Mouse (Mus musculus) megakaryocyte, embryonic 14.5 days (primary cell): Measurements from ENCODE around the gene Itih3. TPM values are rescaled to one million over a fixed set of nuclear protein-coding genes. Genes with fewer than 3 reads are reported as not detected.

Source experiments
- H3K27me3 ChIP-seq: replicated peaks from 2 replicates; pipeline ENCODE3; 2012; ENCODE audit warnings: inconsistent platforms
- H3K36me3 ChIP-seq: replicated peaks from 2 replicates; pipeline ENCODE3; 2012; ENCODE audit warnings: low read length, inconsistent platforms, mixed read lengths
- H3K4me1 ChIP-seq: 2 replicates; pipeline ENCODE4 v1.6.1; 2012; ENCODE audit warnings: inconsistent platforms
- H3K4me3 ChIP-seq: replicated peaks from 2 replicates; pipeline ENCODE3; 2012; ENCODE audit warnings: moderate library complexity, mild to moderate bottlenecking, inconsistent platforms
- H3K9me3 ChIP-seq: 2 replicates; pipeline ENCODE4 v1.6.1; 2012; ENCODE audit warnings: inconsistent platforms
- FLI1 ChIP-seq: IDR thresholded peaks from 2 replicates; pipeline ENCODE4 v1.6.1; 2012; ENCODE audit warnings: low read length, inconsistent platforms, mixed read lengths
- GATA1 ChIP-seq: IDR thresholded peaks from 3 replicates; pipeline ENCODE4 v1.6.1; 2012; ENCODE audit warnings: mixed read lengths, low read length, inconsistent platforms, borderline replicate concordance
- polyA plus RNA-seq: library from polyadenylated mRNA; stranded (reverse); fragments of >175 nt; gene quantifications from 2 replicates; pipeline ENCODE4 v1.2.3, GENCODE M21; 2012; ENCODE audit warnings: low replicate concordance; ENCODE audit not compliant: insufficient read depth

Itih3 gene
- polyA plus RNA-seq, 1 experiment = not detected

DNA sequence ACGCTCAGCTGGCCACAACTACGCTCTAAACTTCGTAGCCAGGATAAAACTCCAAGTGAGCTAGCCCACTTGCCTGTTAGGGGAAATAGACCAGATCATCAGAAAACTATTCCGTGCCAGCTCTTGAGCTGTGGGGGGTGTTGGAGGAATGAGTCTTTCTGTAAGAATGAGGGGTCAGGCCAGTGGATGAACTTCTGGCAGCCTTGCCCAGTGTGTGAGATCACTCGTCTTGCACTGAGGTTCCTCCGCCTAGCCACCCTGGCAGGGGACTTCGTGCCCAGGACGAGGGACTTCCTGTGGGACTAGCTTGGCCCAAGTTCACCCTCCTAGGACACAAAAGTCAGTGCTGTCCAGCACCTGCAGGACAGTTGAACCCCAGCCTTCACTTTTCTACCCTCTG lies 19.3 kb downstream of the Itih3 start:
- H3K9me3 ChIP-seq = peaks cover 6% of the 10 kb centered on the region
- peaks cover 1% of the 10 kb centered on the region for H3K27me3 ChIP-seq
- TF ChIP-seq FLI1 (no peak), GATA1 (no peak)
- H3K4me3 ChIP-seq = no peak overlapping the region
- H3K4me1 ChIP-seq = peaks cover 51% of the 10 kb centered on the region
- H3K36me3 ChIP-seq = no peaks in the 10 kb centered on the region

DNA sequence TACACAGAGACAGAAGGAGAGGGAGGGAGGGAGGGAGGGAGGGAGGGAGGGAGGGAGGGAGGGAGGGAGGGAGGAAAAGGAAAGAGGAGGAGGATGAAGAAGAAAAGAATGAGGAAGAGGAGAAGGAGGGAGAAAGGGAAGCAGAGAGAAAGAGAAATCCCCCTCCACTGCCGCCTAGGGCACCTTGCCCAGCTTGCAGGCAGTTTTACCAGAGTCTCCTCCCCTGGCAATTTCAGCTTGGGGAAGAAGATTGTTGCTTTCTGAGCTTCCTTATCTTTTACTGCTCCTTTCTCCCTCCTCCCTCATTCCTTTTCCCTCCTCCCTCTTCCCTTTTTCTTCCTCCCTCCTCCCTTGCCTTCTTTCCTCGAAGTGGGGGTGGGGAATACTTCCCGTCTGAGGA lies 20.5 kb downstream of the Itih3 start:
- TF ChIP-seq GATA1 = no peak
- no peak for TF ChIP-seq FLI1
- Histone ChIP-seq H3K36me3 (no peaks in the 10 kb centered on the region), H3K27me3 (peaks cover 5% of the 10 kb centered on the region)

DNA sequence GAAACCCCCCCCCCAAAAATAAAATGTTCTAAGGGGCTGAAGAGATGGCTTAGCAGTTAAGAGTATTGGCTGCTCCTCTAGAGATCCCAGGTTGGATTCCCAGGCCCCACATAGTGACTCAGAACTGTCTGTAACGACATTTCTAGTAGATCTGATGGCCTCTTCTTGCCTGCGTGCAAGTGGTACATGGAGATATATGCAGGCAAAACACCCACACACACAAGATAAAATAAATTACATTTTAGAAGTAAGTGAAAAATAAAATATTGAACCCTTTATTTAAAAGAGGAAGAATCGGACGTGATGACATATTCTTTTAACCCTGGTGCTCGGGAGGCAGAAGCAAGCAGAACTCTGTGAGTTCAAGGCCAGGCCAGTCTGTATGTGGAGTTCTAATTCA lies 20.9 kb downstream of the Itih3 start:
- Histone ChIP-seq H3K9me3 (peaks cover 8% of the 10 kb centered on the region), H3K4me3 (no peak overlapping the region), H3K36me3 (no peaks in the 10 kb centered on the region), H3K27me3 (peaks cover 5% of the 10 kb centered on the region), H3K4me1 (peaks cover 53% of the 10 kb centered on the region)
- TF ChIP-seq GATA1 (no peak), FLI1 (no peak)

More for the DNA sequence above, 20.5 kb downstream of the Itih3 start:
- no peak overlapping the region for H3K4me3 ChIP-seq
- H3K9me3 ChIP-seq = peaks cover 8% of the 10 kb centered on the region
- H3K4me1 ChIP-seq = peaks cover 54% of the 10 kb centered on the region

DNA sequence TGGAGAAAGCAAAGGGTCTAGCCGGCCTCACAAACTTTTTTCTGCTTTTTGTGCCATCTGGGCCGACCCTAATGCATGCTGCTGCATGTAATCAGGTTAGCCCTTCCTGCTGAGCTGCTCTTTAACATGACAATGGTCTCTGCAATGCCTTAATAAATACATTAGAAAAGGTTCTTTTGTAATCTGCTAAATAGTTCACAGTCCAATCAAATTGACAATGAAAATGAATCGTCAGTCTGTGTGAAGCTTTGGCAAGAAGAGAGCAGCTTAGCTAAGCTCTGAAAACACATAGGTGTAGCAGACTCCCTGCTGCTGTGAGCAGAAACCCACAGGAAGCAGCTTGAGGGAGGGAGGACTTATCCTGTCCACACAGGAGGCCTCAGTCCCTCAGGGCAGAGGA lies 23.6 kb downstream of the Itih3 start:
- peaks cover 61% of the 10 kb centered on the region for H3K4me1 ChIP-seq
- H3K4me3 ChIP-seq = peak overlapping the region; percentile 65
- TF ChIP-seq FLI1 (no peak), GATA1 (no peak)
- H3K27me3 ChIP-seq = peaks cover 11% of the 10 kb centered on the region
- H3K36me3 ChIP-seq = no peaks in the 10 kb centered on the region
- H3K9me3 ChIP-seq = peaks cover 8% of the 10 kb centered on the region

DNA sequence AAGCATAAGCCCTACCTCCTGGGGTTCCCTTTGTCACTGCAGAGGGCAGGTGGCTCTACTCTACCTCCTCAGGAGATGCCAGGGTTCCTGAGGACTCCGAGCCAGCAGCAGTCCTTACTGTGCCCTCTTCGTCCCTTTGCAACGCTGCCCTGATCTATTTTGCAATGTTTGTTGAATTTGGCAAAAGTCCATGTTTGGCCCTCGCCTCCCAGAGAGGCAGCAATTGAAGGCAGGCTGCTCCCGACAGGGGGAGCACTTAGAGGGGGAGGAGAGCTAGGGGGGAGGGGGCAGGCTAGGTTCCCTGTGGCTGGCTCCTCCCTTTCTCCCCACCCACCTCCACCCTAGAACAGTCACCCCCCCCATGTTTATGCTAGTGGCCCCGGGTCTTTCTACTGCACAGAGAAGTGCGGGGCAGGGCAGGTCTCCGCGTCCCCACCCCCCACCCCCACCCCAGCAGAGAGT lies 35.3 kb downstream of the Itih3 start:
- H3K36me3 ChIP-seq = no peaks in the 10 kb centered on the region
- H3K4me3 ChIP-seq = peak overlapping the region; percentile 51
- peaks cover 59% of the 10 kb centered on the region for H3K27me3 ChIP-seq
- peaks cover 19% of the 10 kb centered on the region for H3K4me1 ChIP-seq
- TF ChIP-seq GATA1 = no peak
- TF ChIP-seq FLI1 = no peak
- no peaks in the 10 kb centered on the region for H3K9me3 ChIP-seq

DNA sequence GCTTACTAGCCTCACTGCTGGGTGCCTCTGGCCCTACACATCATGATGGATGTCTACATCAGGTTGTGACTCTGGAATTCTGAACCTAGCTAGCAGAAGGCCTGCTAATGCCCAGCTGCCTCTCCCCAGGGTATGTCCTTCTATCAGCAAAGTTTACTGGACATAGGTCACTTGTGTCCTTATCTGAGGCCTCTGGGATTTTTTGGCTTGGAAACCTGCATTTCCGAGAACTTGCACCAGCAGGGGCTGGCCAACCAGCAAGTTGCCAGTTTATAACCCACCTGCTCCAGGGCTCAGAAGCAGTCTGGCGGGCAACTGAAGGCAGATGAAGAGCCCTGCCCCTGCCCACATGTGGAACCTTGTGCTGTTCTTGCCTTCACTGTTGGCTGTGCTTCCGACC lies 37.4 kb downstream of the Itih3 start, which contains the start of gene Itih4:
Itih4 (plus strand) TSS at position 273 of the 400 bp plus-strand sequence.
- H3K9me3 ChIP-seq = no peaks in the 10 kb centered on the region
- no peaks in the 10 kb centered on the region for H3K36me3 ChIP-seq
- peaks cover 46% of the 10 kb centered on the region for H3K27me3 ChIP-seq
- H3K4me1 ChIP-seq = peaks cover 30% of the 10 kb centered on the region
- TF ChIP-seq GATA1 (no peak), FLI1 (no peak)
- no peak within 1 kb of the TSS for H3K4me3 ChIP-seq

DNA sequence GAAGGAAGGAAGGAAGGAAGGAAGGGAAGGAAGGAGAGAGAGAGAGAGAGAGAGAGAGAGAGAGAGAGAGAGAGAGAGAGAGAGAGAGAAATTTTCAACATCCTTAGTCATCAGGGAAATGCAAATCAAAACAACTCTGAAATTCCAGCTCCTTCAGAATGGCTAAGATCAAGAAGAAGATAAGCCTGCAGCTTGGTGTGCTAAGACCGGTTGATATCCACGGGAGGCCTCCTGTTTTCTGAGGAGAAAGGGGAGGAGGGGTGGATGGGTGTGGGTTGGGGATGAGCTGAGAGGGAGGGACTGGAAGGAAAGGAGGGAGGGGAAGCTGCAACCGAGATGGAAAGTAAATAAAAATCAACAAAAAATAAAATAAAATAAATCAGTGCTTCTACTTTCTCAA lies 38.3 kb downstream of the Itih3 start:
- H3K36me3 ChIP-seq = no peaks in the 10 kb centered on the region
- no peak overlapping the region for H3K4me3 ChIP-seq
- TF ChIP-seq FLI1 (no peak), GATA1 (no peak)
- peaks cover 42% of the 10 kb centered on the region for H3K27me3 ChIP-seq
- H3K4me1 ChIP-seq = peaks cover 39% of the 10 kb centered on the region
- H3K9me3 ChIP-seq = no peaks in the 10 kb centered on the region

DNA sequence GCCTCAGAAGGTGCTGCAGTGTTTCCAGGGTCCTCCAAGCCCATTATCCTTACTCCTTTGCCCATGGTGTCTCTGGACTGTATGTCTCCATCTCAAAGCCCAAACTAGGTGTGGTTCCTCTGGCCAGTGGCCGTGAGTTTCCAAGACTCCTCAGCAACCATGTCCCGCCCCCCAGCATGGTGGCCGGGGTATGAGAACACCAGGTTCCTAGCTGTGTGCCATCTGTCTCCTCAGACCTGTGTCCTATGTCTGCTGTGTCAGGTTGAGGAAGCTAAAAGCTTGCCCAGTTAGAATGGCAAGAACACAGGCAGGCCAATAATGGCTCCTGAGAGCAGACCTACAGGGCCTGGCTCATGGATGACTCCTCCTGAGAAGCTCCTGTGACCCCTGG lies 41.8 kb downstream of the Itih3 start:
- Histone ChIP-seq H3K9me3 (no peaks in the 10 kb centered on the region), H3K4me1 (peaks cover 50% of the 10 kb centered on the region), H3K27me3 (peaks cover 15% of the 10 kb centered on the region), H3K4me3 (no peak overlapping the region), H3K36me3 (peaks cover 8% of the 10 kb centered on the region)
- no peak for TF ChIP-seq FLI1
- TF ChIP-seq GATA1 = no peak

DNA sequence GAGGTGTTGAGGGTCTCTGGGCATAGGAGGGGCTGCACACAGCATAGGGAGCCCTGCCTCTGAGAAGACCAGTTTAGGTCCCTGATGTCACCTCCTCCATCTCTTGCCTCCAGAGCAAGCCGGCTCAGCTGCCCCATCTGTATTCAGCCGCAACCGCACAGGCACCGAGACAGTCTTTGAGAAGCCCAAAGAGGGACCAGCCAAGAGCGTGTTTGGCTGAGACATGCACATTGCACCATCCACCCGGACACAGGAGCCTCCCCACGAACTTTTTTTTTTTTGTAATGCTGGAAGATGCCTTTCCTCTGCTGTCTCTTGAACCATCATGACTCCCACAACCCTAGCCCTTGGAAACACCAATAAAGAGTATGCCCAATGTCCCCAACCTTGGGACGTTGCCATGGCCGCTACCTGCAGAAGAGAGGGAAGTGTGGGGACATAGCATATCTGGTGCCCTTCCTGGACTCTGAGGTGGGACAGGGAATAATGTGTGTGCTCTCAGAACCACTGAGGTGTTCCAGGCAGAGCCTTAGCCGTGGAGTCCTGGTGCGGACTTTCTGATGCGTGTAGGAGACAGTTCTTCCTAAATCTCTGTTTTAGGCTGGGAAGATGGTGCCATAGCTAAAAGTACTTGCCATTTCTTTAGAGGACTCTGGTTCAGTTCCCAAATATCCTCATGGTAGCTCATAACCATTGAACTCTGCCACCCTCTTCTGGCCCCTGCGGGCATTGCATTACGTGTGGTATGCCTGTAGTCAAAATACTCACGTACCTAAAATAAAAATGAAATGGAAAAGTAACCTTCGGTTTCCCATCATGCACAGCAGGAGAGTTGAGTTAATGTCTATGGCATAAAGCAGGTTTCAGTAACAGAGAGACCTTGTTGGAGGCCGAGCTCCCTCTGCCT lies 42.5 kb downstream of the Itih3 start:
- Histone ChIP-seq H3K36me3 (peaks cover 14% of the 10 kb centered on the region), H3K9me3 (no peaks in the 10 kb centered on the region), H3K27me3 (peaks cover 9% of the 10 kb centered on the region), H3K4me3 (no peak overlapping the region), H3K4me1 (peaks cover 57% of the 10 kb centered on the region)
- TF ChIP-seq FLI1 (no peak), GATA1 (no peak)

DNA sequence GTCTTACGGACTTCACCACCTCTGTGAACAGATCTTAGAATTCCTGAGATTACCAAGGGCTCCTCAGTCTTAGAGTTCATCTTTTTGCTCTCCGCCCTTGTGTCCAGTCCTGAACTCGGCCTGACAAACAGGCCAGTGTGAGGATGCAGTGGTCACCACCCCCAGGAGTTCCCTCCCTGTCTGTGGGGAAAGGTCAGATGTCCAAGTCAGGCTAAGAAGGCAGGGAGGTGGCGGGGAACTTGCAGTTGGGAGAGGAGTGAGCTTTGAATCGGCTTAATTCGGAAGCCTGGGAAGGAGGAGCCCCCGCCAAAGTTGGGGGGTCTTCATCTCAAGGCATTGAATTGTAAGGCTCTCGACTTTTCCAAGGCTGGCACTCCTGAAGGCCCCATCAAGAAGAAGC lies 43.3 kb downstream of the Itih3 start:
- TF ChIP-seq FLI1 = no peak
- no peak for TF ChIP-seq GATA1
- no peak overlapping the region for H3K4me3 ChIP-seq
- peaks cover 22% of the 10 kb centered on the region for H3K36me3 ChIP-seq
- H3K4me1 ChIP-seq = peaks cover 65% of the 10 kb centered on the region
- peaks cover 5% of the 10 kb centered on the region for H3K27me3 ChIP-seq
- no peaks in the 10 kb centered on the region for H3K9me3 ChIP-seq
